Mouse (Mus musculus): ENCODE measurements around the gene Pip4k2c. TPM values are rescaled to one million over a fixed set of nuclear protein-coding genes. Genes with fewer than 3 reads are reported as not detected.

Gene Pip4k2c
- polyA plus RNA-seq, 1 experiment from 2014 or later: 29.3 TPM

GRCm38 (mm10) chr10:127182624-127183023, 28.8 kb downstream of the Pip4k2c start:
- DNase-seq (ENCODE audit: low spot score): no peak
- Histone ChIP-seq H3K27ac (no peak overlapping the region), H3K9me3 (no peaks in the 10 kb centered on the region), H3K27me3 (ENCODE audit: insufficient read depth, poor library complexity, severe bottlenecking) (peaks cover 82% of the 10 kb centered on the region), H3K36me3 (peaks cover 25% of the 10 kb centered on the region), H3K4me1 (peaks cover 55% of the 10 kb centered on the region), H3K4me3 (no peak overlapping the region; the same call in 1 of the 2 replicates)
- 83% methylated on average over 4 of the region's 4 CpGs for WGBS

GRCm38 (mm10) chr10:127181566-127181965, 29.8 kb downstream of the Pip4k2c start:
- H3K36me3 ChIP-seq: peaks cover 19% of the 10 kb centered on the region
- peaks cover 92% of the 10 kb centered on the region for H3K27me3 ChIP-seq (ENCODE audit: insufficient read depth, poor library complexity, severe bottlenecking)
- 59% methylated on average over 6 of the region's 6 CpGs for WGBS
- no peak overlapping the region for H3K27ac ChIP-seq
- no peak overlapping the region for H3K4me3 ChIP-seq
- peaks cover 60% of the 10 kb centered on the region for H3K4me1 ChIP-seq
- no peak for DNase-seq (ENCODE audit: low spot score)
- no peaks in the 10 kb centered on the region for H3K9me3 ChIP-seq

GRCm38 (mm10) chr10:127180695-127181047, 30.7 kb downstream of the Pip4k2c start:
- Histone ChIP-seq H3K36me3 (peaks cover 17% of the 10 kb centered on the region), H3K27me3 (ENCODE audit: insufficient read depth, poor library complexity, severe bottlenecking) (peaks cover 99% of the 10 kb centered on the region), H3K9me3 (no peaks in the 10 kb centered on the region), H3K4me1 (peaks cover 63% of the 10 kb centered on the region), H3K4me3 (peak overlapping the region; percentile 54), H3K27ac (no peak overlapping the region)
- DNase-seq (ENCODE audit: low spot score): no peak
- WGBS: 8% methylated on average over 3 of the region's 3 CpGs

- Histone ChIP-seq H3K36me3 (peaks cover 17% of the 10 kb centered on the region), H3K27ac (no peak within 1 kb of the TSS), H3K4me3 (peak within 1 kb of the TSS; percentile 54), H3K9me3 (no peaks in the 10 kb centered on the region), H3K27me3 (ENCODE audit: insufficient read depth, poor library complexity, severe bottlenecking) (peaks cover 93% of the 10 kb centered on the region), H3K4me1 (peaks cover 63% of the 10 kb centered on the region)
- peak; percentile 73 for DNase-seq (ENCODE audit: low spot score)
- WGBS: 2% methylated on average over 34 of the region's 34 CpGs
Observed at GRCm38 (mm10) chr10:127179871-127180694, 31.3 kb downstream of the Pip4k2c start, which contains the start of gene Slc26a10. Gene Slc26a10, minus strand, starts transcription at chr10:127180645.

GRCm38 (mm10) chr10:127178286-127179027, 32.9 kb downstream of the Pip4k2c start:
- peaks cover 51% of the 10 kb centered on the region for H3K4me1 ChIP-seq
- 5% methylated on average over 41 of the region's 41 CpGs for WGBS
- peak; percentile 75 for DNase-seq (ENCODE audit: low spot score)
- peak overlapping the region; percentile 48 for H3K4me3 ChIP-seq
- H3K27ac ChIP-seq: no peak overlapping the region
- H3K9me3 ChIP-seq: no peaks in the 10 kb centered on the region
- H3K36me3 ChIP-seq: peaks cover 10% of the 10 kb centered on the region
- H3K27me3 ChIP-seq (ENCODE audit: insufficient read depth, poor library complexity, severe bottlenecking): peaks cover 87% of the 10 kb centered on the region

- H3K27ac ChIP-seq: no peak overlapping the region
- peaks cover 46% of the 10 kb centered on the region for H3K4me1 ChIP-seq
- 3% methylated on average over 23 of the region's 23 CpGs for WGBS
- H3K4me3 ChIP-seq: peak overlapping the region; percentile 48
- no peaks in the 10 kb centered on the region for H3K9me3 ChIP-seq
- peaks cover 85% of the 10 kb centered on the region for H3K27me3 ChIP-seq (ENCODE audit: insufficient read depth, poor library complexity, severe bottlenecking)
- H3K36me3 ChIP-seq: peaks cover 3% of the 10 kb centered on the region; the same call in 1 of the 2 replicates
- DNase-seq (ENCODE audit: low spot score): peak; percentile 89
Observed at GRCm38 (mm10) chr10:127177719-127178118, 33.7 kb downstream of the Pip4k2c start.

GRCm38 (mm10) chr10:127177235-127177634, 34.1 kb downstream of the Pip4k2c start:
- H3K4me1 ChIP-seq: peaks cover 46% of the 10 kb centered on the region
- DNase-seq (ENCODE audit: low spot score): no peak
- H3K27ac ChIP-seq: no peak overlapping the region
- H3K9me3 ChIP-seq: no peaks in the 10 kb centered on the region
- 26% methylated on average over 9 of the region's 9 CpGs for WGBS
- H3K4me3 ChIP-seq: peak overlapping the region; percentile 48
- H3K27me3 ChIP-seq (ENCODE audit: insufficient read depth, poor library complexity, severe bottlenecking): peaks cover 81% of the 10 kb centered on the region
- H3K36me3 ChIP-seq: no peaks in the 10 kb centered on the region

GRCm38 (mm10) chr10:127176756-127177155, 34.6 kb downstream of the Pip4k2c start:
- no peak overlapping the region for H3K27ac ChIP-seq
- H3K4me3 ChIP-seq: peak overlapping the region; percentile 33
- WGBS: 7% methylated on average over 7 of the region's 7 CpGs
- peaks cover 46% of the 10 kb centered on the region for H3K4me1 ChIP-seq
- H3K9me3 ChIP-seq: no peaks in the 10 kb centered on the region
- H3K36me3 ChIP-seq: no peaks in the 10 kb centered on the region
- peak; percentile 63 for DNase-seq (ENCODE audit: low spot score)
- peaks cover 81% of the 10 kb centered on the region for H3K27me3 ChIP-seq (ENCODE audit: insufficient read depth, poor library complexity, severe bottlenecking)

GRCm38 (mm10) chr10:127176228-127176627, 35.2 kb downstream of the Pip4k2c start:
- Histone ChIP-seq H3K27ac (no peak overlapping the region), H3K4me1 (peaks cover 42% of the 10 kb centered on the region), H3K9me3 (no peaks in the 10 kb centered on the region), H3K36me3 (no peaks in the 10 kb centered on the region), H3K27me3 (ENCODE audit: insufficient read depth, poor library complexity, severe bottlenecking) (peaks cover 81% of the 10 kb centered on the region), H3K4me3 (peak overlapping the region; percentile 33; the same call in 1 of the 2 replicates)
- peak; percentile 22 for DNase-seq (ENCODE audit: low spot score)
- 35% methylated on average over 3 of the region's 3 CpGs for WGBS

GRCm38 (mm10) chr10:127174170-127174569, 37.2 kb downstream of the Pip4k2c start:
- Histone ChIP-seq H3K9me3 (no peaks in the 10 kb centered on the region), H3K27ac (no peak overlapping the region), H3K27me3 (ENCODE audit: insufficient read depth, poor library complexity, severe bottlenecking) (peaks cover 81% of the 10 kb centered on the region), H3K4me3 (no peak overlapping the region), H3K36me3 (no peaks in the 10 kb centered on the region), H3K4me1 (peaks cover 44% of the 10 kb centered on the region)
- DNase-seq (ENCODE audit: low spot score): no peak
- WGBS: 87% methylated on average over 7 of the region's 7 CpGs

- peaks cover 81% of the 10 kb centered on the region for H3K27me3 ChIP-seq (ENCODE audit: insufficient read depth, poor library complexity, severe bottlenecking)
- H3K9me3 ChIP-seq: no peaks in the 10 kb centered on the region
- no peaks in the 10 kb centered on the region for H3K36me3 ChIP-seq
- peak; percentile 72 for DNase-seq (ENCODE audit: low spot score)
- no peak overlapping the region for H3K4me3 ChIP-seq
- peaks cover 39% of the 10 kb centered on the region for H3K4me1 ChIP-seq
- 76% methylated on average over 16 of the region's 16 CpGs for WGBS
- no peak overlapping the region for H3K27ac ChIP-seq
Observed at GRCm38 (mm10) chr10:127173148-127174065, 38.0 kb downstream of the Pip4k2c start.

GRCm38 (mm10) chr10:127171631-127172200, 39.7 kb downstream of the Pip4k2c start:
- Histone ChIP-seq H3K9me3 (no peaks in the 10 kb centered on the region), H3K27ac (no peak overlapping the region), H3K4me1 (peaks cover 34% of the 10 kb centered on the region), H3K36me3 (no peaks in the 10 kb centered on the region), H3K4me3 (no peak overlapping the region), H3K27me3 (ENCODE audit: insufficient read depth, poor library complexity, severe bottlenecking) (peaks cover 81% of the 10 kb centered on the region)
- DNase-seq (ENCODE audit: low spot score): peak; percentile 73
- WGBS: 82% methylated on average over 15 of the region's 15 CpGs
